Mouse (Mus musculus): ENCODE results near the gene Ctbs. TPM values are rescaled to one million over a fixed set of nuclear protein-coding genes. Genes with fewer than 3 reads are reported as not detected.
"Not testable (repeated sequence)": the region's sequence is repeated elsewhere in the genome, so short reads cannot be mapped to it uniquely, and the experiment has no call there.

Gene Ctbs
- polyA plus RNA-seq, 1 experiment from 2014 or later: 5.1 TPM

DNA sequence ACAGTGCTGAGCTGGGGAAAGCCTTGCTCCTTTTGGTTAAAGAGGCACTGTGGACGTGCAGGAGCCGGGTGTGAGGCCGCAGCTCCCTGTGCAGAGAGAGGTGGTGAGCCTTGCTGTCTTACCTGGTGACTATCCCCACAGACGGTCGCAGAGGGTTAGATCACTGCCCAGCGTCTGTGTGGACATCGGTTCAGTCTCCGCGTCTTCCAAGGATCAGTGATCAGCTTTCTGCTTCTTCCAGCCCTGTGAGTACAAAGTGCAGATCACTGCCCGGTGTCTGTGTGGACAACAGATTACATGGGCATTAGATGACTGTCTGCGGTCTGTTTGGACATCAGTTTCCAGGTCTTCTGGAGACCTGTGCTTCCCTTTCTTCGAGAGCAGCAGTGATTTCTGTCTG is 35.0 kb upstream of the Ctbs start:
- no peaks in the 10 kb centered on the region for H3K27me3 ChIP-seq
- no peaks in the 10 kb centered on the region for H3K9me3 ChIP-seq
- no peak overlapping the region for H3K9ac ChIP-seq
- peaks cover 24% of the 10 kb centered on the region for H3K36me3 ChIP-seq
- WGBS: 95% methylated on average over 12 of the region's 12 CpGs
- H3K4me1 ChIP-seq (replicated peaks): peaks cover 14% of the 10 kb centered on the region
- H3K4me2 ChIP-seq: no peak overlapping the region
- no peak overlapping the region for H3K27ac ChIP-seq
- no peak overlapping the region for H3K4me3 ChIP-seq
- no peak for ATAC-seq (ENCODE audit: low FRiP score)

- Histone ChIP-seq H3K4me3 (no peak overlapping the region), H3K27me3 (no peaks in the 10 kb centered on the region), H3K27ac (no peak overlapping the region), H3K36me3 (peaks cover 46% of the 10 kb centered on the region), H3K9me3 (no peaks in the 10 kb centered on the region), H3K4me1 (replicated peaks) (no peaks in the 10 kb centered on the region), H3K4me2 (no peak overlapping the region), H3K9ac (no peak overlapping the region)
- 98% methylated on average over 8 of the region's 8 CpGs for WGBS
- ATAC-seq (ENCODE audit: low FRiP score): no peak
These were observed 31.7 kb upstream of the Ctbs start for GRCm38 (mm10) chr3:146417873-146418272.

- H3K36me3 ChIP-seq: peaks cover 55% of the 10 kb centered on the region
These were observed 30.7 kb upstream of the Ctbs start for GRCm38 (mm10) chr3:146418901-146419300.

DNA sequence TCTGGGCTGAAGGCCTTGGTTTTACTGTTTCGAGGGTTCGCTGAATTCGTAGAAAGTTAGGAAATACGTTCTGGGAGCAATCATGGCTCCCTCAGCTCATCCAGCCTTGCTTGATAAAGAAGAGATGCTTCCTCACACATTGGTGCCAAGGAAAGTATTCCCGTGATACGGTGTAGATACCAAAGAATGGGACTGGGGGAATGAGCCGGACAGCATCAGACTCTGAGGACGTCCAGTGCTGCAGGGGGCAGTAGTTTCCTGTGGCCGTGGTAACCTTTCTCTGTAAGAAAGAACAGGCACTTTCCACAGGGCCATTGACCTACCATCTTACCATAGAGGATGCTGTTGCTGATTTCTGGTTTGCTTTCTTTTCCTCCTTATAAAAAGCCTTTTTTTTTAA is 30.1 kb upstream of the Ctbs start:
- Histone ChIP-seq H3K27ac (no peak overlapping the region), H3K4me1 (replicated peaks) (peaks cover 4% of the 10 kb centered on the region), H3K4me3 (no peak overlapping the region), H3K9ac (no peak overlapping the region), H3K27me3 (no peaks in the 10 kb centered on the region), H3K4me2 (no peak overlapping the region), H3K36me3 (peaks cover 55% of the 10 kb centered on the region), H3K9me3 (no peaks in the 10 kb centered on the region)
- 86% methylated on average over 9 of the region's 9 CpGs for WGBS
- ATAC-seq (ENCODE audit: low FRiP score): no peak

More at GRCm38 (mm10) chr3:146418901-146419300, 30.7 kb upstream of the Ctbs start:
- H3K27me3 ChIP-seq: no peaks in the 10 kb centered on the region
- no peak for ATAC-seq (ENCODE audit: low FRiP score)
- WGBS: 94% methylated on average over 7 of the region's 7 CpGs
- no peak overlapping the region for H3K9ac ChIP-seq
- H3K27ac ChIP-seq: no peak overlapping the region
- H3K9me3 ChIP-seq: no peaks in the 10 kb centered on the region
- H3K4me1 ChIP-seq (replicated peaks): no peaks in the 10 kb centered on the region
- H3K4me3 ChIP-seq: no peak overlapping the region
- H3K4me2 ChIP-seq: no peak overlapping the region

GRCm38 (mm10) chr3:146419992-146420537 is 29.5 kb upstream of the Ctbs start:
- Histone ChIP-seq H3K27ac (no peak overlapping the region), H3K9ac (no peak overlapping the region), H3K4me3 (no peak overlapping the region), H3K27me3 (no peaks in the 10 kb centered on the region), H3K9me3 (no peaks in the 10 kb centered on the region), H3K4me1 (replicated peaks) (peaks cover 4% of the 10 kb centered on the region), H3K4me2 (no peak overlapping the region), H3K36me3 (peaks cover 55% of the 10 kb centered on the region)
- no peak for ATAC-seq (ENCODE audit: low FRiP score)
- 93% methylated on average over 15 of the region's 15 CpGs for WGBS

GRCm38 (mm10) chr3:146421787-146422186 is 27.8 kb upstream of the Ctbs start:
- no peak for ATAC-seq (ENCODE audit: low FRiP score)
- H3K9ac ChIP-seq: no peak overlapping the region
- H3K4me2 ChIP-seq: no peak overlapping the region
- H3K27ac ChIP-seq: no peak overlapping the region
- H3K4me3 ChIP-seq: no peak overlapping the region
- peaks cover 60% of the 10 kb centered on the region for H3K36me3 ChIP-seq
- H3K27me3 ChIP-seq: no peaks in the 10 kb centered on the region
- peaks cover 4% of the 10 kb centered on the region for H3K4me1 ChIP-seq (replicated peaks)
- no peaks in the 10 kb centered on the region for H3K9me3 ChIP-seq
- WGBS: 71% methylated on average over 8 of the region's 8 CpGs

- 81% methylated on average over 7 of the region's 7 CpGs for WGBS
- Histone ChIP-seq H3K4me2 (no peak overlapping the region), H3K36me3 (peaks cover 63% of the 10 kb centered on the region), H3K4me3 (no peak overlapping the region), H3K4me1 (replicated peaks) (peaks cover 4% of the 10 kb centered on the region), H3K27me3 (no peaks in the 10 kb centered on the region), H3K9me3 (no peaks in the 10 kb centered on the region), H3K27ac (no peak overlapping the region), H3K9ac (no peak overlapping the region)
- ATAC-seq (ENCODE audit: low FRiP score): no peak
These were observed 25.9 kb upstream of the Ctbs start for GRCm38 (mm10) chr3:146423710-146424109.

- Histone ChIP-seq H3K9me3 (no peaks in the 10 kb centered on the region), H3K27me3 (no peaks in the 10 kb centered on the region), H3K4me3 (no peak overlapping the region), H3K27ac (no peak overlapping the region), H3K4me1 (replicated peaks) (peaks cover 4% of the 10 kb centered on the region), H3K9ac (no peak overlapping the region), H3K36me3 (peaks cover 62% of the 10 kb centered on the region), H3K4me2 (no peak overlapping the region)
- no peak for ATAC-seq (ENCODE audit: low FRiP score)
- 67% methylated on average over 7 of the region's 7 CpGs for WGBS
These were observed 25.2 kb upstream of the Ctbs start for GRCm38 (mm10) chr3:146424306-146424900.

GRCm38 (mm10) chr3:146425902-146426301 is 23.7 kb upstream of the Ctbs start:
- Histone ChIP-seq H3K4me2 (no peak overlapping the region), H3K27ac (no peak overlapping the region), H3K4me3 (no peak overlapping the region), H3K27me3 (no peaks in the 10 kb centered on the region), H3K9me3 (no peaks in the 10 kb centered on the region), H3K4me1 (replicated peaks) (peaks cover 4% of the 10 kb centered on the region), H3K36me3 (peaks cover 66% of the 10 kb centered on the region), H3K9ac (no peak overlapping the region)
- 0 out of 2 replicates have a peak, but pooled peaks have one; percentile 31 for ATAC-seq (ENCODE audit: low FRiP score)
- WGBS: 72% methylated on average over 7 of the region's 7 CpGs

- ATAC-seq (ENCODE audit: low FRiP score): peak; percentile 54; the same call in 1 of the 2 replicates
- 58% methylated on average over 8 of the region's 8 CpGs for WGBS
- Histone ChIP-seq H3K4me2 (no peak overlapping the region), H3K4me1 (replicated peaks) (peaks cover 4% of the 10 kb centered on the region), H3K27ac (no peak overlapping the region), H3K36me3 (peaks cover 68% of the 10 kb centered on the region), H3K9ac (no peak overlapping the region), H3K4me3 (no peak overlapping the region), H3K9me3 (no peaks in the 10 kb centered on the region), H3K27me3 (no peaks in the 10 kb centered on the region)
These were observed 23.1 kb upstream of the Ctbs start for GRCm38 (mm10) chr3:146426489-146426888.

DNA sequence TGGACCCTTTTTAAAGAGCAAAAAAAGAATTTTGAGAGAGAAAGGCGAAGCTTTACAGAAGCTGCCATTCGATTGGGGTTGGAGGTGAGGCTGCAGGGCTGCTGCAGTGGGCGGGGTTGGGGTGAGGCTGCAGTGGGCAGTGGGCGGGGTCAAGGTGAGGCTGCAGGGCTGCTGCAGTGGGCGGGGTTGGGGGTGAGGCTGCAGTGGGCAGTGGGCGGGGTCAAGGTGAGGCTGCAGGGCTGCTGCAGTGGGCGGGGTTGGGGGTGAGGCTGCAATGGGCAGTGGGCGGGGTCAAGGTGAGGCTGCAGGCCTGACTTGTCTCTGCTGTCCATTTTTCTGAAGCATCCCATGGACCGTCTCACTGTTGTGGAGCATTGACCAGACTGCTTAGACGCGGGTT is 16.5 kb upstream of the Ctbs start:
- not testable (repeated sequence) for H3K9me3 ChIP-seq; H3K27me3 ChIP-seq; H3K9ac ChIP-seq; H3K27ac ChIP-seq; H3K4me1 ChIP-seq (replicated peaks); H3K4me3 ChIP-seq; ATAC-seq (ENCODE audit: low FRiP score); H3K4me2 ChIP-seq
- H3K36me3 ChIP-seq: peaks cover 90% of the 10 kb centered on the region
- WGBS: 91% methylated on average over 11 of the region's 11 CpGs

- WGBS: 93% methylated on average over 14 of the region's 14 CpGs
- Histone ChIP-seq H3K9me3 (no peaks in the 10 kb centered on the region), H3K27ac (no peak overlapping the region), H3K27me3 (no peaks in the 10 kb centered on the region), H3K4me1 (replicated peaks) (no peaks in the 10 kb centered on the region), H3K4me2 (no peak overlapping the region), H3K36me3 (peaks cover 90% of the 10 kb centered on the region), H3K4me3 (no peak overlapping the region), H3K9ac (no peak overlapping the region)
- ATAC-seq (ENCODE audit: low FRiP score): no peak
These were observed 15.8 kb upstream of the Ctbs start for GRCm38 (mm10) chr3:146433681-146434350.

GRCm38 (mm10) chr3:146434686-146435085 is 14.9 kb upstream of the Ctbs start:
- Histone ChIP-seq H3K4me2 (no peak overlapping the region), H3K9me3 (no peaks in the 10 kb centered on the region), H3K4me3 (no peak overlapping the region), H3K4me1 (replicated peaks) (no peaks in the 10 kb centered on the region), H3K27ac (no peak overlapping the region), H3K9ac (no peak overlapping the region), H3K27me3 (no peaks in the 10 kb centered on the region), H3K36me3 (peaks cover 85% of the 10 kb centered on the region)
- 94% methylated on average over 8 of the region's 8 CpGs for WGBS
- no peak for ATAC-seq (ENCODE audit: low FRiP score)
